Mouse (Mus musculus) C2C12 (cell line): ENCODE measurements around the gene Nln. TPM values are rescaled to one million over a fixed set of nuclear protein-coding genes. Genes with fewer than 3 reads are reported as not detected.

Experiments used
- H3K27me3 ChIP-seq: one replicate; pipeline ENCODE4 v1.6.1; 2011; ENCODE audit not compliant: control insufficient read depth, insufficient read depth, insufficient read length
- H3K36me3 ChIP-seq: one replicate; pipeline ENCODE4 v1.6.1; 2011; ENCODE audit not compliant: control insufficient read depth, insufficient read depth
- H3K4me3 ChIP-seq: one replicate; pipeline ENCODE4 v1.5.1; 2011; ENCODE audit warnings: mild to moderate bottlenecking, control low read depth; ENCODE audit not compliant: poor library complexity, insufficient read depth, severe bottlenecking
- H3K79me2 ChIP-seq: one replicate; pipeline ENCODE4 v1.6.1; 2011; ENCODE audit not compliant: control insufficient read depth, insufficient read depth
- H3K79me3 ChIP-seq: one replicate; pipeline ENCODE4 v1.6.1; 2011; ENCODE audit warnings: low read depth, control low read depth
- H3ac ChIP-seq: one replicate; pipeline ENCODE3; 2011; ENCODE audit warnings: low read depth; ENCODE audit not compliant: control insufficient read depth, insufficient read length
- CEBPB ChIP-seq: IDR thresholded peaks from one replicate; pipeline ENCODE4 v1.6.1; 2011; ENCODE audit warnings: low read depth, mild to moderate bottlenecking, control low read depth, moderate library complexity
- CTCF ChIP-seq: IDR thresholded peaks from one replicate; pipeline ENCODE4 v1.5.1; 2011; ENCODE audit not compliant: control insufficient read depth, insufficient read depth, insufficient read length
- FOSL1 ChIP-seq: IDR thresholded peaks from one replicate; pipeline ENCODE4 v1.8.0; 2011; ENCODE audit warnings: mild to moderate bottlenecking, low read length; ENCODE audit not compliant: poor library complexity, insufficient read depth, severe bottlenecking
- MAX ChIP-seq: IDR thresholded peaks from one replicate; pipeline ENCODE4 v1.6.1; 2011; ENCODE audit warnings: mild to moderate bottlenecking, control low read depth
- MYOD1 ChIP-seq: IDR thresholded peaks from one replicate; pipeline ENCODE4 v1.6.1; 2011; ENCODE audit warnings: low read depth; ENCODE audit not compliant: control insufficient read depth, insufficient read length
- MYOG ChIP-seq: IDR thresholded peaks from one replicate; pipeline ENCODE4 v1.6.1; 2011; ENCODE audit not compliant: control insufficient read depth, insufficient read length; ENCODE audit errors: extremely low read depth
- USF1 ChIP-seq: IDR thresholded peaks from one replicate; pipeline ENCODE4 v1.6.1; 2011; ENCODE audit warnings: low read depth, mild to moderate bottlenecking, control low read depth, moderate library complexity
- polyA plus RNA-seq: library from polyadenylated mRNA; unstranded; fragments of >200 nt; fragmentation: generic; extraction: Trizol; gene quantifications from one replicate; pipeline ENCODE4 v1.2.1, GENCODE M21; 2012; ENCODE audit warnings: missing spikeins

Gene Nln
- polyA plus RNA-seq, 1 experiment = 13.9 TPM

- peaks cover 42% of the 10 kb centered on the region for H3K36me3 ChIP-seq
These were observed 35.5 kb upstream of the Nln start for GRCm38 (mm10) chr13:104144871-104145270.

GRCm38 (mm10) chr13:104139369-104140209, 30.2 kb upstream of the Nln start:
- H3K79me2 ChIP-seq = no peaks in the 10 kb centered on the region
- H3K4me3 ChIP-seq = no peak overlapping the region
- no peaks in the 10 kb centered on the region for H3K79me3 ChIP-seq
- H3ac ChIP-seq = no peak overlapping the region
- peaks cover 13% of the 10 kb centered on the region for H3K36me3 ChIP-seq
- TF ChIP-seq CTCF (peak; percentile 43), USF1 (no peak), MYOD1 (no peak)
- no peaks in the 10 kb centered on the region for H3K27me3 ChIP-seq

More at GRCm38 (mm10) chr13:104144871-104145270, 35.5 kb upstream of the Nln start:
- H3ac ChIP-seq = no peak overlapping the region
- H3K79me2 ChIP-seq = no peaks in the 10 kb centered on the region
- TF ChIP-seq MYOD1 = no peak
- no peak for TF ChIP-seq USF1
- no peaks in the 10 kb centered on the region for H3K27me3 ChIP-seq
- H3K4me3 ChIP-seq = no peak overlapping the region
- H3K79me3 ChIP-seq = no peaks in the 10 kb centered on the region

GRCm38 (mm10) chr13:104134510-104135085, 25.2 kb upstream of the Nln start:
- TF ChIP-seq MYOD1 = no peak
- TF ChIP-seq FOSL1 = no peak
- TF ChIP-seq CEBPB = no peak
- no peak for TF ChIP-seq USF1
- TF ChIP-seq MYOG = no peak
- no peak for TF ChIP-seq MAX
- TF ChIP-seq CTCF = no peak
- Histone ChIP-seq H3K27me3 (no peaks in the 10 kb centered on the region), H3K79me3 (no peaks in the 10 kb centered on the region), H3ac (no peak overlapping the region), H3K36me3 (no peaks in the 10 kb centered on the region), H3K79me2 (no peaks in the 10 kb centered on the region), H3K4me3 (no peak overlapping the region)

GRCm38 (mm10) chr13:104132561-104132960, 23.1 kb upstream of the Nln start:
- no peaks in the 10 kb centered on the region for H3K79me2 ChIP-seq
- H3K4me3 ChIP-seq = no peak overlapping the region
- H3K79me3 ChIP-seq = no peaks in the 10 kb centered on the region
- no peak overlapping the region for H3ac ChIP-seq
- TF ChIP-seq MAX (no peak), MYOD1 (no peak), FOSL1 (no peak), CTCF (no peak)
- no peaks in the 10 kb centered on the region for H3K27me3 ChIP-seq
- no peaks in the 10 kb centered on the region for H3K36me3 ChIP-seq

- H3K36me3 ChIP-seq = no peaks in the 10 kb centered on the region
- TF ChIP-seq CTCF (no peak), CEBPB (no peak), MAX (no peak), USF1 (no peak), MYOG (no peak), FOSL1 (no peak), MYOD1 (no peak)
- no peak overlapping the region for H3K4me3 ChIP-seq
- no peaks in the 10 kb centered on the region for H3K79me2 ChIP-seq
- H3ac ChIP-seq = no peak overlapping the region
- no peaks in the 10 kb centered on the region for H3K27me3 ChIP-seq
- H3K79me3 ChIP-seq = no peaks in the 10 kb centered on the region
These were observed 14.4 kb upstream of the Nln start for GRCm38 (mm10) chr13:104123662-104124381.
